Mouse (Mus musculus) adrenal gland, adult (tissue): Measurements from ENCODE around the gene Thsd7a.

Experiments
- DNase-seq, 2 experiments: peaks; one replicate each; pipeline ENCODE4 v3.0.0; 2022 to 2023; ENCODE audit warnings: low spot score in 1 of 2; ENCODE audit not compliant: inconsistent age in 2 of 2

Gene Thsd7a

DNA sequence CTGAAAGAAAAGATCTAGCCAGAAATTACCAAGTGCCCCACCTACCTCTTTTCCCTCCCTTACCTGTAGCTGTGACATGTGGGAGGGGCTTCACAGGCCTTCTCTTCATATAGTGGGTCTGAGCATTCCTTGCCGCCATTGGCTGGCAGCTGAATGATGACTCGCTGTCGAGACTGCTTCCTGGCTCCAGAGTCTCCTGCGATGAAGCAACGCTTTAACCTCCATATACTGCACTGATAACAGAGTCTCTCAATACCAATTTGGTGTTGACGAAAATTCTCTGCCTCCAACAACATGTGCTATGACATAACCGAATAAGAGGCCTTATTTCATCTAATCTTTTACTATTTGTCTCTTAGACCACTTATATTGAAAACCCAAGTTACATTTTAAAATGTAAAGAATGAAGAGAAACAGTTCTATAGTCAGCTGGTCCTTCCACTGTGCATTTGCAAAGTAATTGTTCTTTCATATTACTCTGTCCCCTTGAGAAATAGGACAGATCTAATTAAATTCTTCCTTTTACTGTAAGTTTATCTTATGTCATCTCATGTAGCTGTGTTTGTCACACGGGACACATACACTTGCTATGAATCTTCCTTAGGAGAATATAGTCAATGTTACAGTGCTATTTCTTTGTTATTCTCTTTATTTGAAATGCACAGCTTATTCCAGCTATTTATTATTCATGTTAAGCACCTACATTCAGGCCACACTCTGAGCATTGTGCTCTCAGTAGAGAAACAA is 351.3 kb downstream of the Thsd7a start:
- DNase-seq: no peak

DNA sequence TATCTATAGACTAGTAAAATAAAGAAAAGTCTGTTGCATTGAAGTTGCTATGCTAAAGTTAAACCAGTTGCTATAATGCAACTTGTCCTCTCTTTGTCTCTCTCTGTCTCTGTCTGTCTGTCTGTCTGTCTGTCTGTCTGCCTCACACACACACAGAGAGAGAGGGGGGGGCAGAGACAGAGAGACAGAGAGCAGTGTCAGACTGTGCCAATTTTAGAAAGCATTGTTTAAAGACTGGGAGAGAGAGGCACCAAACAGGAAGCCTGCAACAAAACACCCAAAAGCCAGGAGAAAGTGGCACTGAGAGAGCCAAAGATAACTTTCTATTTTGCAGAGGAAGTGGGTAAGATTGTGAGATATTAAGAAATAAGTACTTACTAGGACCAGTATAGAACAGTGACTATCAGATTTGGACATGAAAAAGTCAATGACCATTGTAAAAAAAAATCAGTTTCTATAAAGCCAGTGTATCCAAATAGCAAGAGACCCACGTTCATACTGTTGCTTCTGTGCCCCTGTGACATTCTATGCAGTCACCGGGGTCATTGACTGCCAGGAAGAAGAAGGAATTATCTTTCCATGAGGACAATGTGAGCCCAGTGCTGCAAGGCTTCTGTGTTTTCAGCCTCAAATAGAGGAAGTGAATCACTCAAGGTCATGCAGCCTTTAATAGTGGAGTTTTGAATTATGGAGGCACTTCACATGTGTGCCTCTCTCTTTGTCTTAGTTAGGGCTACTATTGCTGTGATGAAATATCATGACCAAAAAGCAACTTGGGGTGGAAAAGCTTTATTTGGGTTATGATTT is 355.4 kb downstream of the Thsd7a start:
- peak; percentile 54 to 75 for DNase-seq

DNA sequence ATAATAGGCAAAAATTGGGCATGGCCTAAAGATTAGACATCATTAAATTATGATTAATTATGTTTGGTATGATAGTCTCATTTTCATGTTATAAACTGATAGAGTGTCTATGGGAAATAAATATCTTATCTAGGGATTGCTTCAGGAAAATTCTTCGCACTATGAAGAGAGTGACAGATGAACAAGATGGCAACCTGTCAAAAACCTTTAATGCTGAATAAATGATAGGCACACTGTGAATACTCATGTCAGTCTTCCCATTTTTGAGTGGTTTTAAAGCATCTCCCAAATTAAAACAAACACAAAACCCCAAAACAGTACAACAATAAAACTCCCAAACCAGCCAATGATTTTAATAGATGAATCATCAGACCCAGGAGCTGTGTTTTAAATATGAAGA is 362.5 kb downstream of the Thsd7a start:
- DNase-seq: no peak

DNA sequence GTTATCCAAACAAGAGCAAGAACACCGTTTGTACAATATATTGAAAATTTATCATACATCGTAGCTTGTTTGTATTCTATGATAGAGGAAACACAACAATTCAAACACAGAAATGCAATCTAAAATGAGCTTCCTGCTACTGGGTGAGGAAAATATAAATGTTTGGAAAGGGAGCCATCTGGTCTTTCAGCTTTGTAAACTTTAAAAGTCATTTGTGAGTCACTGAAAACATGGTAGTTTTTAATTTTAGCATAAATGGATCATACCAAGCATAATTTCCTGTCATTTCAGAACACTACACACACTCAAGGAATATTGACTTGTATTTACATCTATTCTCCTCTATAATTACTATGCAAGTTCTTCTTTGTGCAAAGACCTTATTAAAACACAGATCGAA is 363.6 kb downstream of the Thsd7a start:
- DNase-seq: no peak

DNA sequence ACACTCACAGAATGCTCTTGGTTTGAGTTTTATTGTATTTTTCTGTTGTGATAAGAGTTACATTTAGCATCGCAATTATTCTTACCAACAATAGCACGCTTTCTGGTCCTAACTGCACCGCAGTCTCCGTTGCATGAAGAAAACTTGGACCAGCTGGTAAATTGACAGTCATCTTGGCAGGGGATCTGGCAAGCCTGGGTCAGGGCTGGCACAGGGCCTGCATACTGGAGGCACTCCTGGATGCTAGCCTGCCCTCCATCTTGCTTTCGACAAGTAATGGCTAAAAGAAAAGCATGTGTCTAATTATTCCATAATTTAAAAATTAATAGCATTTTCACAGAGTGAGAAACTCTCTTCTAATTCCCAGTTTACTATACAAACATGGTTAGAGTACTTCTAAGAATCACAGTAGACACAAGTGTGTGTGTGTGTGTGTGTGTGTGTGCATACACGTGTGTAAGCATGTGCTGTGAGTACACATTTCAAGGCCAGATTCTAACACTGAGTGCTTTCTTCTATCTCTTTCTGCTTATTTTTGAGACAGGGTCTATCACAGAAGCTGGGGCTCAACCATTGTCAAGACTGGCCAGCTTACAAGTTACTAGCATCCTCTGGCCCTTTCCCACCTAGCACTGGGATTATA is 368.0 kb downstream of the Thsd7a start:
- peak in 1 of 2 experiments; percentile 52 for DNase-seq

DNA sequence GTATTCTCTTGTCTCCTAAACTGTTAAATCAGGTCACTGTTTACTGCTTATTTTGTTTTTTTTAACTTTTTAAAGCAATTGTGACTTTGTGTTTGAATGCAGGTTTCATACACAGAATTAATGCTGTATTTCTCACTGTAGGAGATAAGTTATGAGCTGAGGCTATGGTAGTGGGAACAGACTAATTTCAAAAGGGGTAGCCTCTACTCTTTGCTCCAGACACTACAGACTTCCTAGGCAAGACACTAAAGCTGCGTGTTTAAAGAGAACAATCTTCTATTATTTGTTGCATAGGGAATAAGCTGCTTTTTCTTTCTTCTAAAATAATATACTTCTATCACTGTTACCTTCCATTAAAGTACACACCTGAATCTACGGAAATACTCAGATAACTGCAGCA is 368.5 kb downstream of the Thsd7a start:
- no peak for DNase-seq

DNA sequence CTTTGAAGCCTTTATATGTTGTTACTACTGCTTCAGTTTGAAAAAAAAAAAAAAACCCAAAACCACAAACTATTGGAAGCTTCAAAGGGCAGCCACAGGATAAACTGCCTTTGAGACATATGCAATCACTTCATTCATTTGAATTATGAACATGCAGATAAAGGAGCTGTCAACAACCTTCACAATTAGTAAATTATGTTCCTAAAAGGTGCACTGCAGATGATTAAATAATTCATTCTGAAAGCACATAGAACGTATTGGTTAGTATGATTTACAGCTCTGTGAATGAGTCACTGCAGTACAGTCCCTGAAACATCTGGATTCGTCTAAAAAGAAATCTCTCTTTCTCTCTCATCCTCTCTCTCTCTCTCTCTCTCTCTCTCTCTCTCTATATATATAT is 390.5 kb downstream of the Thsd7a start:
- DNase-seq: no peak

DNA sequence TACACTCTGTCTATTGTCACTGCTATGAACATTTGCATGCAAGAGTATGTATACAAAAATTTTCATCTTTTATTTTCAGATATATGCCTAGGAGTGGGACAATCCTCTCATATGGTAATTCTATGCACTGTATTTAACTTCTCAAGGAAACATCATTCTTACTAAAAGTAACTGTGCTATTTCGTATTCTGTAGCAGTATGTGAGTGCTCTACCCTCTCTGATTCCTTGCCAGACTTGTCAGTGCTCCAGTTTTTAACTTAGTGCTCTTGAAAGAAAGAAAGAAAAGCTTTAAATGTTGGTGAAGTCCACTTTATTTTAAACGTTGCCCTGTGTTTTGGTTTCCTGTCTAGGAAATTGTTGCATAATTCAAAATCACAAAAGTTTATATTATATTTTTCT is 395.6 kb downstream of the Thsd7a start:
- DNase-seq: no peak

DNA sequence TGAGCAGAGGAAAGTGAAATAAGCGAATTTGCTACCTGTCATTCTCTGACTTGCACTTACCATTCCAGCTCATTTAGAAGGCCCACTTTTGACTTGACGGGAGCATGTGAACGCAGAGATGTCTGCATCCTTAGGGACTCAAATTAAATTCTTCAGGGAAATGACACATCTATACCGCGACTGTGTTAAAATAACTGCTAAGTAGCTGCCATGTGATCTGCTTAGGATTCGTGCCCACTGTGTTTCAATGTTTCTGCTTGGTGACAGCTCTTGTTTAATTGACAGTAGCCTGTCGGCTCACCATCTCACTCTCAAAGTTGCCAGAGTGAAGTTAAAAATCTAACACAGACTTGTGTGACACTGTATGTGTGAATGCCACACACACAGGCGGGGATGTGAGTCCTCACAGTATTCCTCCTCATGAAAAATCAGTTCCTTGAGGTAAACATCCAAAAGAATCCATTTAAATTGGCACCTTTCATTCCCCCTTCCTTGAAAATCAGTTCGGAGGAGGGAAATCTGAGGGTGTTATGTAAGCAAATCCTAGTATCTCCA is 397.0 kb downstream of the Thsd7a start:
- no peak for DNase-seq

DNA sequence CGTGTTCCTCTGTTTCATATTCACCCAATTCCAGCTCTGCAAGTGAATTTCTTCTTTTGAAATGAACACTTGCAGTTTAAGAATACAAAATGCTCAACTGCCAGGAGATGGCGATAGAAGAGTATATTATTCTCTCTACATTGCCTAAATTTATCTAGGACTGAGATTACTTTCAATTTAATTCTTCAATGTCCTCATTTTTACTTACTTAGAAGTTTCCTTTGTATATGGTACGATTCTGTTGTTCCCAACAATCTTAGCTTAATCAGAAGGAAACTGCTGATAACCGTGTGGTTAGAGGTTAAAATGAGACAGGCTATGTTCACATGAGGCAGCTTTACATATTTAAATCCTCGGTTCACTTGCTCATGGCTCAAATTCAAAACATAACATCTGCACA is 398.5 kb downstream of the Thsd7a start:
- peak in 1 of 2 experiments; percentile 66 for DNase-seq

DNA sequence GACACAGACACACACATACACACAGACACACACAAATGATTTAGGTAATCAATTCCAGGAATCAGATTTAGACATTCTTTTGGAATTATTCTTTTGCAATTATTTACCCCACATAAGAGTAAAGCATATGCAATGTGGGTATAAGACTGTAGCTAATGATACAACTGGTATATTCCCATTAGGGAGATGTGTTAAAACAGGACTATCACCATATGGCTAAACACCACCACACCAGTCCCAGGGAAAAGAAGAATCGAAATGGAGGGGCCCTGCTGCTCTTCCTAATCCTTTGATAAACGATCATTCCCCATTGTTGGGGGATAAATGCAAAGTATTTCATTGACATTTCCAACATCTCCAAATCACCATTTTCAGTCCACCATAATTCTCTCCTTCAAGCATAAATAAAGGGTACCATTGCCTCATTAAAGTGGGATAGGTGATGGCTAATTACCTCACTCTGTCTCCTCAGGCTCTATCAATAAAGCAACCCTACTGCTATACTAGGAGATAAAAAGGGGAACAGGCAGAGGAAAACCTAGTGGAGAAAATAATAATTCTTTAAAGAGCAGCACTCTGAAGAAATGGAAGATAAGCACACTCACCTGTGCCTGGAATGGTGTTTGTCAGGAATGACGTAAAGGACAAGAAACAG is 400.0 kb downstream of the Thsd7a start:
- DNase-seq: no peak

DNA sequence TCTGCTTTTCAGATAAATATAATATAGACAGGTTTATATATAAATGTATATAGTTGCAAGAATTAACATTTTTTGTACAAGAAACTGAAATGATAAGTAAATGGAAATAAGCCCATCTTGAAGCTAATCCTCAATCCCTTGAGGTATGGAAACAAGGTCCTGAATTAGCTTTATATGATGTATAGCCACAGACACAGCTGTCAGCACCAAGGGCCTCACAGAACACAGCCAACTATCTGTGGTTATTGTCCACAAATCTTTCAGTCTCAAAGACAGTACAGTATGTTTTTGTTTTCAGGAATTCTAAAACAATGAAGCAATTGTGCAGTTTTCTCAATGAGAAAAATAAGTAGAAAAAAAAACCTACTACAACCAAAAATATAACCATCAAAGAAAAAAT is 400.5 kb downstream of the Thsd7a start:
- DNase-seq: no peak

DNA sequence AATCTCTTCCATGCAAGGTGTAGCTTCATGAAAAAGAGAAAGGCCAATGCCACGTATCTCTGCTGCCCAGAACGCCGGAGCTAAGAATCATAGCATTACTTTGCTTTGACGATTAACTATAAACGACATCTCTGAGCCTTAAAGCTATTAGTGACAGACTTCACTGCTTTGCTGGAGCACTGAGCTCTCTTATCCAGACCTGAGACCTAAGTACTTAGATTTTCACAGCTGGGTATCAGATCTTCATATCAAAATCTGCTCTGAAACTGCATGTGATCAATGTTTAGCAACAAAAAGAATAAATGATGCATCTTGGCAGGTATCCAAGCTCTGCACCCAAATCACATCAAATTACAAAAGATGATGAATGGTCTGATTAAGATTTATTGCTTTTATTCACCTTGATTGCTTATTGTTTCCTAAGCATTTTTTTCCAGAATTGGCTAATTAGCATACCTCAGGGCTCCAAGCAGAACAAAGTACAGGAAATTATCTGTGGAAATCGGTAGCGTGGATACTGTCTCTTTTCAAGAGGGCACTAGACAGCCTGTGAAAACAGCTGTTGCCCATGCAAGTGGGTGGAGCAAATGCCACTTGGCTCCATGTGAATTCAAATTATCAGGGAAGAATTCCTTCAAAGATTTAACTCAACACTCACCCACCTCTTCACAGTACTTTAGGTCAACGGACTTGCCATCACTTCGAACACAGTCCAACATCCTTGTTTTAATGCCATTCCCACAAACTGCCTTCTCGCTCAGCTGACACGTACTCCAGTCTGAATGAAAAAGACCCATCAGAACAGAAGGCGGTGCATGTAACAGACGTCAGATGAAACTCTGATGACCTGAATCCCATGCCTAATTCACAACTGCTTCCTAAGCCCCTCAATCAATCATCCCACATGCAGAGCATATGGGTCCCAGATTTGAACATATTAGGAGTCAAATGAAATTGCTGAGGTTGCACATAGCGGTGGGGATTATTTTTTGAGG is 412.3 kb downstream of the Thsd7a start:
- DNase-seq: no peak

DNA sequence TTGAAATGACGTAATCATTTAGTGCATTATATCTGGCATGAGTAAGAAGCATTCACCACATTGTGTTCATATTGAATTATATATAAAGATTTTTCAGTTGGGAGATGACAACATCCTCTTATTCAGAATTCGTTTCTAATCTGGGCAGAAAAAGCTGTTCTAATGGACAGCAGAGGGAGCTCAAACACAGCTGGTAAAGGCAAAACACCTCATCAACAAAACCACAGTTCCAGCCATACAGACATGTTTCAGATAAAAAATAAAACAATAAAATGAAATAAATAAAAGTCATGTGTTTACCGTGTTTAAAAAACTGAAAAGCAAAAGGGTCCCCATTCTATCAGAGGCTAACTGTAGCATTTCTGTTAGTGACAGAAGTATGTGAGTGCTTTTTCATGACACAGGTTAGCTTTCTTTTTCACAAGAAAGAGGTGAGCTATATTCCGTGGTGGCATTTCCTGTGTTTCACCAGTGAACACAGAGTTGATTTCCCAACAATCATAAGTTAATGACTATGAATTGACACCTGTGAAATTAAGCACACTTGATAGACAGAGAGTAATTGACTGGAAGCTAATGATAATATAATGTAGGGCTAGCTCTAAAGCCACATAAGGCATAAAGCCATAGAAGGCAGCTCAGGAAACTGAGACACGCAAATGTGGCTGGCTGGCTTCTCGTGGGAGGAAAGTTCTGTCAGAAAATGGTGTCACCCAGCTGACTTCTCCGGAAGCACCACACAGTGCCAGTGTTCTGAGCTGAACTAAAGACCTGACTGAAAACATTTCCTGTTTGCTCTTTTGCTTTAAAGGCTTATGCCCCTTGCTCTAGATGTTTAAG is 433.9 kb downstream of the Thsd7a start:
- peak in 1 of 2 experiments; percentile 53 for DNase-seq

DNA sequence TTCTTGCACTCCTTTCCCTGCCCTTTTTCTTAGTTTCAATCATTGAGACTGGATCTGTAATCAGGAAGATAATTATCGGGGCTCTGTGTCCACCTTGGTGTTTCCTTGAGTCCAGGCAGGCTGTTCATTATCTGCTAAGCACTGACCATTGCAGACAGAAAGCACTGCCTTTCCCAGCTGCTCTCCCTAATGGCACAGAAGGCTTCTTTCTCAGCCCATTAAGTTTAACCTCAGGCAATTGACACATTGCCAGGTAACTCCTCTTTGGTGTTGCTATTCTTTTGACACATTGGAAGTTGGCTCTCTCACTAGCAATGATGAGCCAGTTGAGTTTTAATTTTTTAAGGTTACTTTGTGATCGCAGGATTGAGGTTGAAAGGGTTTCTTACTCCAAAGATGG is 441.7 kb downstream of the Thsd7a start:
- no peak for DNase-seq

DNA sequence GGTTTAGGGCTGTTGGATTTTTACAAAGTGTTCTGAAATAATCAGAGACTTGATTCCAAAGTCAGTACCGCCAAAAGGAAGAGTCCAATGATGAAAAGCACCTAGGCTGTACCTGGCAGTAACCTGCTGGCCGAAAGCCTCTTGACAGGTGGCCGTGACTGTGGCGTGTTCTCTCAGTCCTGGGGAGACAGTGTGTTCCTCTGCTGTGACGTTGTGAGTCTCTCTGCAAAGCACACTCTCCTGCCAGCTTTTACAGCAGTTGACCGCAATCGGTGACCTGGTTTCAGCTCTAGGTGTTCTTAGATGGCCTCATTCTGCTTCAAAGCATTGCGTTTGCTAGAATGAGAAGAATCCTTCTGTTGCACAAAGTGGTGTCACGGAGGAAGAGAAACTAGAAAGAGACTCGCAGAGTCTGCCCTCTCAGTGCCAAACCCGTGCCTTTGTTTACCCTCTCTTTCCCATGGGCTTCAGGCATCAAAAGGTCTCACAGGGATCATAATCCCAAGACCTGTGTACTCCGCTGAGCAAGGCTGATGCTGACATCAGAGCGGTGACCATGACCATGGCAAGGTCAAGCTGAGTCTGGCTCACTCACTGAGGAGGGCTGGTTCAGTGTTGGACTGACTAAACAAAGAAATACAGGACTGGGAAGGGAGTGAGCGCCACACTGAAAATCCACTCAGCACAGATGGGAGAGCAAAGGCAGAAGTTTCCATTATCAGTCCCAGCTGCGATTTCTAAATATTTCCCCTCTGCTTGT is 486.4 kb downstream of the Thsd7a start:
- peak; percentile 78 to 90 for DNase-seq
